Mouse (Mus musculus) liver, embryonic 14.5 days (tissue): ENCODE data around the gene Tcl1b4.

Experiments used
- CTCF ChIP-seq: IDR thresholded peaks from 2 replicates; pipeline ENCODE4 v1.5.1; 2016; ENCODE audit warnings: antibody characterized with exemption, low read depth, control low read depth
- EP300 ChIP-seq: IDR thresholded peaks from 2 replicates; pipeline ENCODE4 v1.6.1; 2016; ENCODE audit warnings: antibody characterized with exemption, low read depth

GRCm38 (mm10) chr12:105158842-105159241, 42.9 kb upstream of the Tcl1b4 start:
- TF ChIP-seq EP300 (no peak), CTCF (no peak)
